ENCODE assay signal across 17 mouse cellular contexts in genomic region chr7:144762496-144763235, GRCm38 (mm10). TPM values are rescaled to one million over a fixed set of nuclear protein-coding genes. Genes with fewer than 3 reads are reported as not detected.
DNase-seq lines count a peak whose midpoint lies in the region; ATAC-seq and TF ChIP-seq lines count a peak whose summit lies in the region.
"Had no signal": no experiment of that assay in that cellular context is flagged by ENCODE, and none has a peak within 500 bp of the region (broad histone marks: within the 10 kb centered on the region; RNA-seq: fewer than 3 reads in every experiment).

No protein-coding gene starts in this region.

- no peaks in the 10 kb centered on the region for H3K36me3 ChIP-seq in intestine, embryonic 16.5 days (ENCODE audit: control insufficient read depth, insufficient read depth, low read length)
- no peaks in the 10 kb centered on the region for H3K36me3 ChIP-seq in intestine, embryonic 15.5 days
- H3K36me3 ChIP-seq in stomach, embryonic 15.5 days: no peaks in the 10 kb centered on the region
- H3K36me3 ChIP-seq in stomach, postnatal 0 days (ENCODE audit: control insufficient read depth, insufficient read depth, low read length): no peaks in the 10 kb centered on the region
- no peaks in the 10 kb centered on the region for H3K36me3 ChIP-seq in stomach, embryonic 16.5 days (ENCODE audit: control insufficient read depth, insufficient read depth, low read length)
- H3K36me3 ChIP-seq: embryonic facial prominence, embryonic 13.5 days; lung, embryonic 15.5 days had no signal

- no peaks in the 10 kb centered on the region for H3K4me1 ChIP-seq in intestine, embryonic 16.5 days (ENCODE audit: control insufficient read depth, insufficient read depth, low read length)
- H3K4me1 ChIP-seq in intestine, embryonic 15.5 days (replicated peaks): no peaks in the 10 kb centered on the region
- H3K4me1 ChIP-seq in stomach, embryonic 15.5 days: peaks cover 6% of the 10 kb centered on the region
- H3K4me1 ChIP-seq in stomach, postnatal 0 days (replicated peaks; ENCODE audit: control insufficient read depth, insufficient read depth): no peaks in the 10 kb centered on the region
- peaks cover 4% of the 10 kb centered on the region; the same call in 1 of the 2 replicates for H3K4me1 ChIP-seq in stomach, embryonic 16.5 days (ENCODE audit: control insufficient read depth, insufficient read depth, low read length)
- H3K4me1 ChIP-seq: embryonic facial prominence, embryonic 13.5 days had no signal

- no peak overlapping the region for H3K4me3 ChIP-seq in intestine, embryonic 16.5 days (ENCODE audit: low read length)
- no peak overlapping the region for H3K4me3 ChIP-seq in intestine, embryonic 15.5 days (replicated peaks)
- H3K4me3 ChIP-seq in stomach, embryonic 15.5 days (replicated peaks): no peak overlapping the region
- no peak overlapping the region for H3K4me3 ChIP-seq in stomach, postnatal 0 days (ENCODE audit: low read depth, low read length)
- no peak overlapping the region for H3K4me3 ChIP-seq in stomach, embryonic 16.5 days (replicated peaks; ENCODE audit: low read length)
- H3K4me3 ChIP-seq: embryonic facial prominence, embryonic 13.5 days; lung, embryonic 15.5 days had no signal

- no peaks in the 10 kb centered on the region for H3K27me3 ChIP-seq in intestine, embryonic 16.5 days (replicated peaks; ENCODE audit: control insufficient read depth, insufficient read depth, low read length)
- H3K27me3 ChIP-seq in intestine, embryonic 15.5 days (replicated peaks): no peaks in the 10 kb centered on the region
- H3K27me3 ChIP-seq in stomach, embryonic 15.5 days (replicated peaks): no peaks in the 10 kb centered on the region
- no peaks in the 10 kb centered on the region for H3K27me3 ChIP-seq in stomach, postnatal 0 days (ENCODE audit: control insufficient read depth, insufficient read depth, low read length)
- no peaks in the 10 kb centered on the region for H3K27me3 ChIP-seq in stomach, embryonic 16.5 days (ENCODE audit: control insufficient read depth, insufficient read depth, low read length)
- H3K27me3 ChIP-seq: embryonic facial prominence, embryonic 13.5 days; lung, embryonic 15.5 days had no signal

- peak; percentile 14 for DNase-seq in adrenal gland, adult 8-10 months
- DNase-seq in adrenal gland, adult 18-20 months (ENCODE audit: low spot score in 2 of 2): no peak
- DNase-seq in stomach, postnatal 0 days (ENCODE audit: low spot score): no peak
- DNase-seq in cerebellum, adult 9-11 months: no peak
- DNase-seq: cerebellum, postnatal 14 days; liver; spleen, adult 18-20 months; thymus, adult 18-20 months had no signal

- no peak overlapping the region for H3K4me2 ChIP-seq in intestine, embryonic 16.5 days (ENCODE audit: low read depth, low read length)
- no peak overlapping the region for H3K4me2 ChIP-seq in intestine, embryonic 15.5 days (replicated peaks)
- no peak overlapping the region for H3K4me2 ChIP-seq in stomach, embryonic 15.5 days
- no peak overlapping the region for H3K4me2 ChIP-seq in stomach, postnatal 0 days (replicated peaks; ENCODE audit: low read depth)
- H3K4me2 ChIP-seq in stomach, embryonic 16.5 days (ENCODE audit: low read depth, low read length): no peak overlapping the region
- H3K4me2 ChIP-seq: embryonic facial prominence, embryonic 13.5 days; lung, embryonic 15.5 days; midbrain, embryonic 11.5 days had no signal

- H3K27ac ChIP-seq in intestine, embryonic 16.5 days (ENCODE audit: low read length): no peak overlapping the region
- no peak overlapping the region for H3K27ac ChIP-seq in intestine, embryonic 15.5 days
- no peak overlapping the region for H3K27ac ChIP-seq in stomach, embryonic 15.5 days
- H3K27ac ChIP-seq in stomach, postnatal 0 days (replicated peaks): no peak overlapping the region
- H3K27ac ChIP-seq in stomach, embryonic 16.5 days (ENCODE audit: low read length): no peak overlapping the region
- H3K27ac ChIP-seq: embryonic facial prominence, embryonic 13.5 days; lung, embryonic 15.5 days had no signal

- TF ChIP-seq EP300 in stomach, postnatal 0 days (optimal IDR thresholded peaks at IDR 0.05): no peak

- TF ChIP-seq CTCF in stomach, postnatal 0 days (IDR thresholded peaks at IDR 0.05; ENCODE audit: low read depth): no peak

- H3K9ac ChIP-seq in intestine, embryonic 16.5 days (ENCODE audit: low read depth, low read length): no peak overlapping the region
- no peak overlapping the region for H3K9ac ChIP-seq in intestine, embryonic 15.5 days
- no peak overlapping the region for H3K9ac ChIP-seq in stomach, embryonic 15.5 days
- no peak overlapping the region for H3K9ac ChIP-seq in stomach, postnatal 0 days (ENCODE audit: low read length)
- no peak overlapping the region for H3K9ac ChIP-seq in stomach, embryonic 16.5 days (ENCODE audit: low read length)
- H3K9ac ChIP-seq: embryonic facial prominence, embryonic 13.5 days; lung, embryonic 15.5 days had no signal

- WGBS in intestine, embryonic 16.5 days: 62% methylated on average over 16 of the region's 16 CpGs
- WGBS in intestine, embryonic 15.5 days: 60% methylated on average over 16 of the region's 16 CpGs
- WGBS in stomach, embryonic 15.5 days: 63% methylated on average over 16 of the region's 16 CpGs
- WGBS in stomach, postnatal 0 days: 65% methylated on average over 16 of the region's 16 CpGs
- 61% methylated on average over 16 of the region's 16 CpGs for WGBS in stomach, embryonic 16.5 days

- H3K9me3 ChIP-seq in intestine, embryonic 16.5 days (ENCODE audit: control insufficient read depth, low read length): no peaks in the 10 kb centered on the region
- H3K9me3 ChIP-seq in intestine, embryonic 15.5 days: no peaks in the 10 kb centered on the region
- H3K9me3 ChIP-seq in stomach, embryonic 15.5 days: no peaks in the 10 kb centered on the region
- no peaks in the 10 kb centered on the region for H3K9me3 ChIP-seq in stomach, postnatal 0 days (ENCODE audit: control insufficient read depth, low read length)
- H3K9me3 ChIP-seq in stomach, embryonic 16.5 days (replicated peaks; ENCODE audit: control insufficient read depth, low read length): no peaks in the 10 kb centered on the region
- H3K9me3 ChIP-seq: embryonic facial prominence, embryonic 13.5 days; lung, embryonic 15.5 days had no signal

- ATAC-seq in intestine, embryonic 16.5 days: 0 out of 2 replicates have a peak, but pooled peaks have one; percentile 10
- no peak; the same call in 1 of the 2 replicates for ATAC-seq in intestine, embryonic 15.5 days
- ATAC-seq in stomach, embryonic 15.5 days (ENCODE audit: insufficient read depth, low FRiP score, low read depth): peak; percentile 44; the same call in 1 of the 2 replicates
- no peak for ATAC-seq in stomach, postnatal 0 days (ENCODE audit: low FRiP score, low TSS enrichment)
- ATAC-seq in stomach, embryonic 16.5 days (ENCODE audit: insufficient read depth, low FRiP score): peak; percentile 37; the same call in 1 of the 2 replicates
- ATAC-seq: forebrain, embryonic 14.5 days; hindbrain, embryonic 16.5 days had no signal

RNA-seq across cellular contexts. Expression of gene Ano1, which starts 10.9 kb away (rescaled TPM):
- 10 to 100 TPM; 21.7 to 34.5 (median 29.8) TPM for total RNA-seq in adrenal gland, adult 8-10 months (2022)
- 10 to 100 TPM; 21.3 to 30.6 TPM for total RNA-seq in adrenal gland, adult 18-20 months (2021)
- polyA plus RNA-seq in intestine, embryonic 16.5 days (2015; fragmentation: Nextera tagmentation; extraction: Ambion mirVana): 19.9 and 20.3 TPM in 2 replicates
- 23.6 and 27.8 TPM in 2 replicates for polyA plus RNA-seq in intestine, embryonic 15.5 days (2015; fragmentation: Nextera tagmentation; extraction: Ambion mirVana)
- polyA plus RNA-seq in stomach, embryonic 15.5 days (2015; fragmentation: Nextera tagmentation; extraction: Ambion mirVana): 47.6 and 48.8 TPM in 2 replicates
- 32.4 and 41.6 TPM in 2 replicates for polyA plus RNA-seq in stomach, postnatal 0 days (2015; fragmentation: Nextera tagmentation; extraction: Ambion mirVana)
- polyA plus RNA-seq in stomach, embryonic 16.5 days (2015; fragmentation: Nextera tagmentation; extraction: Ambion mirVana): 60.9 and 70.2 TPM in 2 replicates

Comparison
In these comparisons a context has a peak if more than half of its experiments do, and no peak if none do; other contexts are left out.
1. ATAC-seq: peak in intestine, embryonic 16.5 days (single experiment), stomach, embryonic 15.5 days (single experiment) and stomach, embryonic 16.5 days (single experiment); none in intestine, embryonic 15.5 days (single experiment) and stomach, postnatal 0 days (single experiment).